Mouse (Mus musculus): ENCODE measurements at regions not wholly inside any gene's neighbourhood (a gene's known extent, or its start where the extent isn't known, plus 50 kb on each side); places are given as distances from the start of the nearest gene placed in this dataset.

GRCm38 (mm10) chr5:90164434-90164833, 59.4 kb downstream of the Cox18 start:
- DNase-seq (ENCODE audit: low spot score in 2 of 2) = no peak

GRCm38 (mm10) chr5:90163033-90163859, 60.6 kb downstream of the Cox18 start:
- no peak for DNase-seq (ENCODE audit: low spot score in 2 of 2)

GRCm38 (mm10) chr5:90160281-90160680, 63.5 kb downstream of the Cox18 start:
- DNase-seq (ENCODE audit: low spot score in 2 of 2) = no peak

GRCm38 (mm10) chr5:90156522-90156921, 67.3 kb downstream of the Cox18 start:
- DNase-seq (ENCODE audit: low spot score in 2 of 2) = no peak

DNA sequence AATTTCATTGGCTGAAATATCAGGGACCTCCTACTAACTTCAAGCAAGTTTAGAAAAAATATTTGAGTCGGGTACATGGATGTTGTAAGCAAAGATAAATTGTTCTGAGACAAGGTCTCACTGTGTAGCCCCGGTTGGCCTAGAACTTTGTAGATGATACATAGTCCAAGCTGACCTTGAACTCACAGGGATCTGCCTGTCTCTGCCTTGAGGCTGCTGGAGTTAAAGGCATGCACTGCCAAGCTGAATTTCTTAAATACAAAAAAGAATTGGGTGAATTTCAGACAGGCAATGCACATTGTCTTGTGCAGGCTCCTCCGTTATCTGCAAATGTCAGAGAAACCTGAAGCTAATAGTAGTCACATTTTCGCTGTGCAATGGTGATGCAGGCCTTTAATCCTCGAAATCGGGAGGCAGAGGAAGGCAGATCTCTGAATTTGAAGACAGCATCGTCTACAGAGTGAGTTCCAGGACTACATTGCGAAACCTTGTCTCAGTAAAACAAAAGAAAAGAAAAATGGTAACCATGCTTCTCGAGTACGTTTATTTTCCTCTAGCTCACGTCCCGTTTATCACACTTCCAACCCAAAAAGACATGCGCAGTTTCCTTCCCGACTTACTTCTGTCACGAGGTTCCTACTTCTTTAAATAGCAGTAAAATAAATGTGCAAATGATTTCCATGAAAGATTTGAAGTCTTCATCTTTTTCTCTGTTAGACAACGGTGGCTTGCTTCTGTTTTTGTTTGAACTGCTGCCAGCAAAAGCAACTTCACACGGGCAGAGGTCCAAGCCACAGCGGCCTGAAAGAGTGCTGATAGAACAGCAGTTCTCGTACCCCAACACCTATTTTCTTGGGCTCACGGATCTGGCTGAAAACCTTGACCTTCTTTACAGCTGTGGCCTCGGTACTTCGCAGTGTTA, 73.9 kb downstream of the Cox18 start:
- no peak for DNase-seq (ENCODE audit: low spot score in 2 of 2)

DNA sequence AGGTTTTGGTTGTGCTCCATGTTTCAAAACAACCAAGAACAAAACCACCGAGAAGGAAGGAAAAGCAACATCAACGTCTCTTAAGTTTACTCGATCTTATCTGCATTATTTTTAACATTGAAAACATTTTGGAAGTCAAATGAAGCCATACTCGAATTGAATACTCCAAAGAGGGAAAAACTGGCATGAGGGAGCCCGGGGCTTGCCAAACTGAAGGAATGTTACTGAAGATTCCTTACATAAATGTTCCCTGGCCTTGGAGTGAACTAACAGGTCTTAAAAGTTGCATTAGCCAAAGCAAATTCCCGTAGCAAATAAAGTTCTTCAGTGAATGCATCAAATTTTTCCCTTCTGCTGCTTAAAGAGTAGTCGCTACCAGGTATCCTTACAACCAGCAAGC, 87.8 kb downstream of the Cox18 start:
- DNase-seq (ENCODE audit: low spot score in 2 of 2) = no peak

DNA sequence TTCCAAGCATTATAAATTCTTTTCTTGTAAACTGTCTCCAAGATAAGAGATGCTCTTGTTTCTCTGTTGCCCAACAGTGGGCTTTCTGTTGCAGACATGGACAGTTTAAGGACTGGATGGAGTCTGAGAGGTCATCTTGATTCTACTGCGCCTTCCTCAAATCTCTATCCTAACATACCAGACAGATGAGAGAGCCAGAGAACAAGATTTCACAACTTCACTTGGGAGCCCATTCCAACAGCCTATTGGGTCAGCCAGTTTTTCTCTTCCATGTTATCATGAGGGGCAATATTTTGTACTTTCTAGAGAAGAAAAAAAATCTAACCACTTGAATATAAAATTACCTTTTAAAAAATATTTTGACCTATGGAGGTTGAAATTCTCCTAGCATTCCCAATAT, 116.8 kb downstream of the Cox18 start:
- DNase-seq (ENCODE audit: low spot score in 2 of 2) = no peak

GRCm38 (mm10) chr5:90104672-90105071, 119.1 kb downstream of the Cox18 start:
- no peak for DNase-seq (ENCODE audit: low spot score in 2 of 2)

- DNase-seq (ENCODE audit: low spot score in 2 of 2) = no peak
These were observed 135.3 kb downstream of the Cox18 start for GRCm38 (mm10) chr5:90088541-90088940.

- no peak for DNase-seq (ENCODE audit: low spot score in 2 of 2)
These were observed 137.3 kb downstream of the Cox18 start for GRCm38 (mm10) chr5:90086491-90086890.

DNA sequence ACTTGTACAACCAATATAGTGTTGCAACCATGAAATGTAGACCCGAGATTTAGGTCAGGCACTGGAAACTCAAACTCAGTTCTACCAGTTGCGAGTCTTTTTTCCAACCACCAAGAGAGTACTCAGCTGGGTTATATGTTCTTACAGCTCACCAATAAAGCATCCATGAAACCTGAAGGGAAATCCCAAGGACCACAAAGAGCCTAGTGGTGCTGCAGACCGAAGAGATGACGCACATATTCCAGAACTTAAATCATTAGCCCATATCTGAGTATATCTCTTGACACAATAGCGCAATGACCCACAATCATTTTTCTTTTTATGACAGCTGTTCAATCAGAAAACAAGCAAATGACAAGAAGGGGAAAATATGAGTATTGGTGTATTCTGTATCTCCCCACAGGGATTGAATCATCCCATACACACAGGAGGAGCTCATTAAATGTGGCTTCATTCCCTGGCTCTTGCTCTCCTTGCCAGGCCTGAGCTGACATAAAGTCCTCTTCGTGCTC, 146.7 kb downstream of the Cox18 start:
- no peak for DNase-seq (ENCODE audit: low spot score in 2 of 2)

DNA sequence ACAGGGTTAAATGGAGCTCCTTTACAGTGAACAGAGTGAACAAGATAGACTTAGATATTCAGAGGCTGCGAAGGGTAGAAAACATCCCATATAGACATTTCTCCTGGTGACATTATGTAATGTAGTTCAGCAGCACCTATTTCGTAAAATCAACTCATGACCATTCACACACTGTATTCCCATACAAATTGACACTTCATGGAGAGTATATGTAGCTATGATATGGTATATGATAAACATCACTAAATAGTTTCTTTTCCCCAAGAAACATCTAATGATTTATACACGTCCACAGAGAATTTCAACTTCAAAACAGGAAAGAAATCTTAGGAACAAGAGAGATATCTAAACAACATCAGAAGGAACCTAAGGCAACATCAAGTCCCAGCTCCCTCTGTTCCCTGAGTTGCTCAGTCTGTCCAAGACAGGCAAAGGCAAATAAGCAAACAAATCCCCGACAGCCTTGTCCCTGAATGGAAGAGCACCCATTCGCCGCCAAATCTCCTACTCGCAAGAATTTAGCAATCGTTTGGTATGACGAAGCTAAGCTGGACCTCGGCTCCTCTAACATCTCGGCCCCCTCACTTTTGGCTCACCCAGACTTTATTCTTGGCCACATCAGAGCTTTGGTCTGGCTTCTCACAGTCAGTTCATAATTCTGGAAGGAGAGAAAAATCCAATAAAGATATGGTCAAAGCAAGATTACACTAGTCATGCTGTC, 148.0 kb downstream of the Cox18 start:
- no peak for DNase-seq (ENCODE audit: low spot score in 2 of 2)

- DNase-seq (ENCODE audit: low spot score in 2 of 2) = no peak
These were observed 152.0 kb downstream of the Cox18 start for GRCm38 (mm10) chr5:90071806-90072205.

DNA sequence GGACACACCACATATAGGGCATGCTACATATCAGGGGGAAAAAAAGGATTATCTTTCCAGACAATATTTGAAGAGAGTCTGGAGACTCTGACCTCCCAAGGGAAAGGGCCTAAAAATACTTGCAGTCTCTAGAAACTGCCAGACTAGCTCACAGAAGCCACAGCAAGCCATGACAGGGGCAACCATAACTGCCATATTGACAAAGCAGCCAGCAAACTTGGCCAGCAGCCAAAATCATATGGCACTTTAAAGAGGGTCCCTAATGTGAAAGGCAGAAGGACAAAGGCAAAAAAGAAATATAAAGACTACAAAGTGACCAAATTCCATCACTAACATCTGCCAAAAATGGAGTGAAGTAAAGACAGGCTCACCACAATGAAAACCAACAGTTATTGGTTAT, 155.2 kb downstream of the Cox18 start:
- DNase-seq (ENCODE audit: low spot score in 2 of 2) = peak in 1 of 2 experiments; percentile 5

- no peak for DNase-seq (ENCODE audit: low spot score in 2 of 2)
These were observed 156.0 kb downstream of the Cox18 start for GRCm38 (mm10) chr5:90067817-90068216.

DNA sequence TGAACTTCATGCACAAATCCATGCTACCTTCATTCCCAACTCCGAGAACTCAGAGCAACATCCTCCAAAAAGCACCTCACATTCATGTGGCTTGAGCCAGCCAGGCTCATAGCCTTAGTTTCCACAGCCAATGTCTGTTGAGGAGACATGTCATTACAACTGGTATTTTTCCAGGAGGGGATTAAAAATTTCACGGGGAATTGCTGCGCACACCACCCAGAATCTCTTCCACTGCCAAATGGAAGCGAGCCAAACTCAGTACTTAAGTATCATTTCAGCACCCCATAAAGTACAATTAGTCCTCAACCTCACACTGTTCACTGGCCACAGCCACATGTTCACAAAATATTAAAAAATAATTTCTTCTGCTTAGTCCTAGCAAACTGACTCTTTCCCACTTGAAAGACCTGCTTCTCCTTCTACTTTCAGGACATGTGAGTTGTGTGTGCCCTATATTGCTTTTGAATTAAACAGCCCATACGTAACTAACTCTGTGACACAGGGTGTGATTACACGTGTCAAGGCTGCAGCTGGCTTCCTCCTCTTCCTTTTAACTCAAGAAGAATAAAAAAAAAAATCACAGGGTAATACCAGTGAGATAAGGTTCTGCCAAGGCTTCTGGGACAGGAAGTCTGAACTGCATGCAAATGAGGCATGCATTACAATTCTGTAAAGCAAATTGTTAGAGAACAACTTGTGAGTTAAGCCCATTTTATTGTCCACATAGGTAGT, 157.8 kb downstream of the Cox18 start:
- DNase-seq (ENCODE audit: low spot score in 2 of 2) = no peak

DNA sequence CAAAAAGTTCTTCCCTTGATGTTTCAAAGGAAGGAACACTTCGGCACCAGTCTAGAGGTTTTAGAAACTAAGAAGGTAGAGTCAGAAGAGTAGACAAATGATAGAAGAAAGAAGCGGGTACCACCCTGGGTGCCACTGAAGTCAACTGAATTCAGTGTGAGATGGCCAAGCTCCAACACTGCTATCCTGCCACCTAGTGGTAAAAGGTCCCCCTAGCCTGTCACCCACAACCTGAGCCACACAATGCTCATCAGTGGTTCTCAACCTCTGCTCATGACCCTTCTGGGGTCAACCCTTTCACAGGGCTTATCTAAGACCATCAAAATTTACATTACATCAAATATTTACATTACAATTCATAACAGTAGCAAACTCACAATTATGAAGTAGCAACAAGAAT, 168.1 kb downstream of the Cox18 start:
- DNase-seq (ENCODE audit: low spot score in 2 of 2) = no peak

DNA sequence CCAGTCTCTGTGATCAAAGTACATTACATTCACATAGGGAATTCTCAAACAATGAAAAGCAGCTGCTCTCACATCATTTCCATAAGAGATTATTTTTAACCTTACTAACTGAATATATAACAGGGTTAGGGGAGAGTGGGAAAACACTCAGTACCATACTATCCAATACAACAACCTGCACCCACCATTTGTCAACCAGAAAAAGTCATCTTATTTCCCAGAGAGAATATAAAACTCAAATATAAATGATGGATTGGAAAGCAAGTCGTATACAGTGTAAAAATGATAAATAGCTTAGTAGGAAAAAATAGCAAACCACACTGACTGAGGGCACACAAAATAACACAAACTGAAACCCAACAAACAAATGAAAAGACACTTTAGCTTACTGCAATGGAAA, 169.4 kb upstream of the Adamts3 start:
- no peak for DNase-seq (ENCODE audit: low spot score in 2 of 2)

- DNase-seq (ENCODE audit: low spot score in 2 of 2) = no peak
These were observed 166.7 kb upstream of the Adamts3 start for GRCm38 (mm10) chr5:90049856-90050255.

DNA sequence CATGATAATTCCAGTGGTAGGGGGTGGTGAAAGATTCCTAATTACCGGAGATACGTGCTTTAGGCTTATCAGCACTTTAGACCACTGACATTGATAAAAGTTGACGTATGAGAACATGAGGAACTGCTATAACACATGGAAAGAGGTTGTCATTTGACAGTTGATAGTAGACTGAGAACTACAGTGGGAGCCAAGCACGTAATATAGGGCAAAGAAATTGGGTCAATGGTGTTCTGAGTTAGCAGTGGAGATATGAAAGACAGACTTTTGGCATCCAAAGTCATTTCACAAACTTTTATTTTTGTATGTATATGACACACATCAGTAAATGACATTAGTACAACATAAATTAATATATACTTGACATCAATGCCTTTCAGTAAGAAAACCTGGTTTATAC, 159.6 kb upstream of the Adamts3 start:
- no peak for DNase-seq (ENCODE audit: low spot score in 2 of 2)

DNA sequence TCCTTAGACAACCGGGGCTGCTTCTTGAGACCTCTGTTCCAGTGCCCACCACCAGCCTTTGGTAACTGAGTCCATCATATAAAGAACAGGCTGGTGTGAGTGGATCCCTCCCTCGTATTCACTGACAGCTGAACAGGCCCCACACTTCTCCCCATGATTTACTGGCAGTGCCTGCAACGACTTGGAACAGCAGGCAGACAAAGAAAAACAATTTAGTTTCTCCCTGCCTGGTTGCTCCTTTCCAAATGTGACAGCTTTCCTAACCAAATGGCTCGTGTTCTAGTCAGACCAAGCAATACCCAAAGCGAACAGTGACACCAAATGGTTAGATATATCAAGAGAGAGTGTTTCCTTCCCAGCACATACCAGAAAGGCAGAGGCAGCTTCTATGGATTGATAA, 150.0 kb upstream of the Adamts3 start:
- peak in 1 of 2 experiments; percentile 22 for DNase-seq (ENCODE audit: low spot score in 2 of 2)
